Comparison of ENCODE assay signal across 8 mouse cellular contexts in genomic region chrX:48033024-48033423, GRCm38 (mm10). TPM values are rescaled to one million over a fixed set of nuclear protein-coding genes. Genes with fewer than 3 reads are reported as not detected.
A peak's percentile ranks its signal among the peaks of the same experiment; 100 is the strongest.
DNase-seq lines count a peak whose midpoint lies in the region; ATAC-seq lines count a peak whose summit lies in the region.

No protein-coding gene starts in this region.

- H3K4me2 ChIP-seq in heart, embryonic 11.5 days: no peak overlapping the region

- no peak overlapping the region for H3K4me3 ChIP-seq in heart, embryonic 11.5 days (ENCODE audit: low read depth, low read length)

- H3K27me3 ChIP-seq in heart, embryonic 11.5 days (ENCODE audit: control insufficient read depth, insufficient read depth, low read length): peaks cover 41% of the 10 kb centered on the region

- no peak for ATAC-seq in heart, embryonic 11.5 days (replicated peaks; ENCODE audit: insufficient number of reproducible peaks, low FRiP score, low TSS enrichment)

- DNase-seq in heart, adult 11 months: peak; percentile 92
- peak; percentile 42 for DNase-seq in 3134 (ENCODE audit: extremely low read depth, insufficient read length, low spot score)
- peak; percentile 65 for DNase-seq in cerebellum, adult 9-10 months
- peak; percentile 6 to 27 for DNase-seq in heart, postnatal 36 days
- peak; percentile 41 for DNase-seq in lung, postnatal 10 days
- DNase-seq in embryo, embryonic 10.5 days (ENCODE audit: low spot score): no peak
- DNase-seq in embryo, embryonic 11 days: no peak

- H3K4me1 ChIP-seq in heart, embryonic 11.5 days (ENCODE audit: control insufficient read depth, insufficient read depth, low read length): no peaks in the 10 kb centered on the region

- no peak overlapping the region for H3K27ac ChIP-seq in heart, embryonic 11.5 days (ENCODE audit: low read depth, low read length)

- intact Hi-C loops in heart, postnatal 36 days (cut with DNase I): no loop called here

- H3K36me3 ChIP-seq in heart, embryonic 11.5 days (ENCODE audit: control insufficient read depth, insufficient read depth, low read length): no peaks in the 10 kb centered on the region

- H3K9ac ChIP-seq in heart, embryonic 11.5 days (ENCODE audit: low read depth, low read length): no peak overlapping the region

- WGBS in heart, embryonic 11.5 days (ENCODE audit: insufficient replicate concordance): 60% methylated on average over 3 of the region's 3 CpGs

- H3K9me3 ChIP-seq in heart, embryonic 11.5 days (replicated peaks; ENCODE audit: control insufficient read depth, low read length): no peaks in the 10 kb centered on the region

RNA-seq across cellular contexts. Expression of gene Apln, which starts 1.6 kb away (rescaled TPM):
- 0.84 and 0.93 TPM in 2 replicates for polyA plus RNA-seq in heart, embryonic 11.5 days (2014; fragmentation: Nextera tagmentation; extraction: Ambion mirVana)
- 10 to 100 TPM in 1 of 2 experiments, 1 to 10 TPM in 1; 8.4 to 14.5 TPM for total RNA-seq in heart, postnatal 36 days (2021)

Comparison
In these comparisons a context has a peak if more than half of its experiments do, and no peak if none do; other contexts are left out.
1. DNase-seq: peak in heart, adult 11 months (single experiment), 3134 (single experiment), cerebellum, adult 9-10 months (single experiment), heart, postnatal 36 days (2 of 2) and lung, postnatal 10 days (single experiment); none in embryo, embryonic 10.5 days (single experiment) and embryo, embryonic 11 days (single experiment).